Mouse (Mus musculus): ENCODE results near the gene Tspyl1.

The Tspyl1 gene

GRCm38 (mm10) chr10:34297980-34298753 lies 16.2 kb downstream of the Tspyl1 start:
- no peak for DNase-seq (ENCODE audit: low read depth, low spot score)

- no peak for DNase-seq (ENCODE audit: low read depth, low spot score)
These were observed 18.4 kb downstream of the Tspyl1 start for GRCm38 (mm10) chr10:34300368-34300767.

- no peak for DNase-seq (ENCODE audit: low read depth, low spot score)
These were observed 25.1 kb downstream of the Tspyl1 start for GRCm38 (mm10) chr10:34307070-34307469.

GRCm38 (mm10) chr10:34309915-34310685 lies 28.1 kb downstream of the Tspyl1 start:
- DNase-seq (ENCODE audit: low read depth, low spot score) = no peak

GRCm38 (mm10) chr10:34312536-34312935 lies 30.5 kb downstream of the Tspyl1 start:
- DNase-seq (ENCODE audit: low read depth, low spot score) = no peak

- peak; percentile 46 for DNase-seq (ENCODE audit: low read depth, low spot score)
These were observed 34.7 kb downstream of the Tspyl1 start for GRCm38 (mm10) chr10:34316571-34317216.

GRCm38 (mm10) chr10:34317217-34317606 lies 35.2 kb downstream of the Tspyl1 start:
- no peak for DNase-seq (ENCODE audit: low read depth, low spot score)

- DNase-seq (ENCODE audit: low read depth, low spot score) = no peak
These were observed 38.8 kb downstream of the Tspyl1 start for GRCm38 (mm10) chr10:34320809-34321208.

GRCm38 (mm10) chr10:34326701-34327100 lies 44.7 kb downstream of the Tspyl1 start:
- no peak for DNase-seq (ENCODE audit: low read depth, low spot score)

GRCm38 (mm10) chr10:34327144-34327543 lies 45.2 kb downstream of the Tspyl1 start:
- no peak for DNase-seq (ENCODE audit: low read depth, low spot score)

- peak; percentile 36 for DNase-seq (ENCODE audit: low read depth, low spot score)
These were observed 46.3 kb downstream of the Tspyl1 start for GRCm38 (mm10) chr10:34328310-34328709.

Measured in retina, postnatal 7 days (tissue).